Mouse (Mus musculus) central nervous system, embryonic 14 days (tissue): ENCODE data around the gene Coq7. TPM values are rescaled to one million over a fixed set of nuclear protein-coding genes. Genes with fewer than 3 reads are reported as not detected.

ENCODE experiments used
- polyA plus RNA-seq: library from polyadenylated mRNA; depleted of rRNA; stranded (reverse); fragments of >200 nt; gene quantifications from 2 replicates; pipeline ENCODE4 v1.2.3, GENCODE M21; 2012; rRNA removed

Gene Coq7
- 71.8 and 75.7 TPM in 2 replicates for polyA plus RNA-seq

DNA sequence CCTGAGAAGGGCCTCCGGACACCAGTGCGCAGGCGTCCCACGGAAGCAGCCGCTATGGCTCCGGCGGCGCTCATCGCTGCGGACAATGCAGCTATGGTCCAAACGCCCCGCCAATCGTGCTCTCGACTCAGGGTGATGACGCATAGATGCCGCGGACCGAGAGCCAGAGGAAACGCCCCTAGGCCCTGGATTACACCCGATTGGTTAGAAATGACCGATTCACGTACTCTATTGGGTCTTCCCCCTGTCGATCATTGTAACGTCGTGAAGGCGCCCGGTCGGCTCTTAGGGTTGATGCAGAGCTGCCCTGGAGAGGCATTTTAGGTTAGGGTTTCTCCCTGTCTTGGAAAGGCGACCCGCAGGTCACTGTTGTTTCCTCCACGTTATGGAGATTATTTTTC, at the start of gene Coq7:
Gene Coq7 (minus strand): TSS at position 179 of the 401 bp plus-strand sequence.

GRCm38 (mm10) chr7:118491431-118492147, 41.6 kb downstream of the Coq7 start, which contains the start of gene Itpripl2:
Gene Itpripl2, minus strand, starts transcription at chr7:118491975.

Other genes with a start within 250 kb of the Coq7 start
- 7.5 and 9.6 TPM in 2 replicates for gene Syt17, start 85.1 kb downstream of the Coq7 start, polyA plus RNA-seq
- gene Itpripl2, start 41.4 kb downstream of the Coq7 start, polyA plus RNA-seq, result 2.7 and 5.3 TPM in 2 replicates
- gene Tmc7, start 51.4 kb upstream of the Coq7 start, polyA plus RNA-seq, result 8.7 and 9.4 TPM in 2 replicates
- 0.33 and 0.36 TPM in 2 replicates for gene Tmc5, start 63.9 kb upstream of the Coq7 start, polyA plus RNA-seq
- gene Gde1, start 172.4 kb upstream of the Coq7 start, polyA plus RNA-seq, result 132 and 144 TPM in 2 replicates
- gene Ccp110, start 179.2 kb upstream of the Coq7 start, polyA plus RNA-seq, result 53.7 and 61.7 TPM in 2 replicates
- gene Vps35l, start 206.9 kb upstream of the Coq7 start, polyA plus RNA-seq, result 73.2 and 76.2 TPM in 2 replicates